Mouse (Mus musculus): Measurements from ENCODE around the gene Rab3c. TPM values are rescaled to one million over a fixed set of nuclear protein-coding genes. Genes with fewer than 3 reads are reported as not detected.

The Rab3c gene
- total RNA-seq, 4 experiments from 2014 or later = 164 to 218 (median 172) TPM

DNA sequence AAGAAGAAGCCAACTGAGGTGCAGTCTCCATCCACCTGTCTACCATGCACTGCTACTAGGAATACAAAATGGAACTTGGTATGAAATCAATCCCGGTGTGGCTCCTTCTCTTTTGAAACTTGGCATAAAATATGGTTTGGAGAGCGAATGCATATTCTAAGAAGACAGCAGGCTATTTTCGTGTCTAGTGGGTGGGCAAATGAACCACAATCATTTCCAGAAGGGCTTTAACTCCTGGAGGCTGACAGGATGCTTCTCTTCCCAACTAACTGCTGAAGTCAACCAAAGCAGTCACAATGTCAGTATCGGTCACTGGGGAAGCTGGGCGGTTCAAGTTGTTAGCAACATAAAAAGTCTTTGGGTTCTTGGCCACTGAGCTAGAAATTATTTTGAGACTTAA lies 81.9 kb downstream of the Rab3c start:
- no peak for DNase-seq (ENCODE audit: low spot score in 2 of 2)

DNA sequence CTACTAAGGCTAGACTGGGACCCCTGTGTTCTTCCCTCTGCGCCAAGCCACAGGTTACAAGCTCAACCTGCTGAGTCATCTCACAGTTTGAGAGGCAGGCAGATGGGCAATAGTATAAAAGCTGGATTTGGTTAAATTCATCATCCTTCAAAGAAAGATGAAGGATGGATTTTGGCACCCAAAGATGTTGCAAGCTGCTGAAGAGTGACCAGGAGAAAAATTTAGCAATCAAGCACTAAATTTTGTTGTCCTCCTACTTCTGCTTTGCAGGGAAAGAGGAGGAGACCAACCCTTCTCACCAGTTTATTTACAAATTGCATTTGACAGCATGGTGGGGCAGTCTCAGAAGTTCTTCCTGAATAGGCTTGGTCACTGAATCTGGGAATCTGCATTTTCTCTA lies 90.8 kb downstream of the Rab3c start:
- DNase-seq (ENCODE audit: low spot score in 2 of 2) = no peak

GRCm38 (mm10) chr13:110184963-110185685 lies 95.7 kb downstream of the Rab3c start:
- DNase-seq (ENCODE audit: low spot score in 2 of 2) = no peak

GRCm38 (mm10) chr13:110175651-110176050 lies 105.1 kb downstream of the Rab3c start:
- no peak for DNase-seq (ENCODE audit: low spot score in 2 of 2)

- no peak for DNase-seq (ENCODE audit: low spot score in 2 of 2)
Observed at GRCm38 (mm10) chr13:110169669-110170068, 111.1 kb downstream of the Rab3c start.

- DNase-seq (ENCODE audit: low spot score in 2 of 2) = no peak
Observed at GRCm38 (mm10) chr13:110169152-110169551, 111.6 kb downstream of the Rab3c start.

GRCm38 (mm10) chr13:110168570-110168969 lies 112.2 kb downstream of the Rab3c start:
- DNase-seq (ENCODE audit: low spot score in 2 of 2) = no peak

DNA sequence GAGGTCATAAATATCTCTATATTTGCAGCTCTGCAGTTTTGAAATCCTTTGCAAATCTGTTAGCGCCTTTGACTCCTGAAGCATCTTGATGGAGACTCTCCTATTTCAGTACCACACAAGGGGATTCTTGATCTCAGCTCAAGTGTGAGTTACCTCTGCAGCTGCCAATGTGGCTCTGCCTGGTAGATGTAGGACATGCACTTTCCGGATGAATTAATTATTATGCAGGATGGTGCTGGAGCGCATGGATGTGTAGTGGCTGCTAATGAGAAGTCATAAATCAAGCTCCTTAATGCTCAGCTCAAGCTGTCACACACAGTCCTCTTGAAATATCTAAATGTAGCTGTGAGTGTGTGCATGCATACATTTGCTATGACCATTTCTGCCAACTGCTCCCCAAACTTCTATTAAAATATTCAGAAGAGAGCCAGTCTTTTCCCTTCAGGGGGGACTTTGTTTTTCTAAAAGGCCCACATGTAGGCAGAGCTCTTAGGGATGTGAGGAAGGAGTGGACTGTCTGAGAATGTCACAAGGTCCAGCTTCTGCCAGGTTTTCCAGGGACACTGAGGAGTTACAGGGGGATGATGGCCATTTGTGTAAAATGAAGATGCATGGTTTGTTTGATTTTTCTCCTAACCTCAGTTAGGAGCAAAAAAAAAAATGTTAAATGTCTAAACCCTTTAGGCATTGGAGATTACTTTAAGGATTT lies 114.0 kb downstream of the Rab3c start:
- no peak for DNase-seq (ENCODE audit: low spot score in 2 of 2)

GRCm38 (mm10) chr13:110159980-110160379 lies 120.8 kb downstream of the Rab3c start:
- no peak for DNase-seq (ENCODE audit: low spot score in 2 of 2)

DNA sequence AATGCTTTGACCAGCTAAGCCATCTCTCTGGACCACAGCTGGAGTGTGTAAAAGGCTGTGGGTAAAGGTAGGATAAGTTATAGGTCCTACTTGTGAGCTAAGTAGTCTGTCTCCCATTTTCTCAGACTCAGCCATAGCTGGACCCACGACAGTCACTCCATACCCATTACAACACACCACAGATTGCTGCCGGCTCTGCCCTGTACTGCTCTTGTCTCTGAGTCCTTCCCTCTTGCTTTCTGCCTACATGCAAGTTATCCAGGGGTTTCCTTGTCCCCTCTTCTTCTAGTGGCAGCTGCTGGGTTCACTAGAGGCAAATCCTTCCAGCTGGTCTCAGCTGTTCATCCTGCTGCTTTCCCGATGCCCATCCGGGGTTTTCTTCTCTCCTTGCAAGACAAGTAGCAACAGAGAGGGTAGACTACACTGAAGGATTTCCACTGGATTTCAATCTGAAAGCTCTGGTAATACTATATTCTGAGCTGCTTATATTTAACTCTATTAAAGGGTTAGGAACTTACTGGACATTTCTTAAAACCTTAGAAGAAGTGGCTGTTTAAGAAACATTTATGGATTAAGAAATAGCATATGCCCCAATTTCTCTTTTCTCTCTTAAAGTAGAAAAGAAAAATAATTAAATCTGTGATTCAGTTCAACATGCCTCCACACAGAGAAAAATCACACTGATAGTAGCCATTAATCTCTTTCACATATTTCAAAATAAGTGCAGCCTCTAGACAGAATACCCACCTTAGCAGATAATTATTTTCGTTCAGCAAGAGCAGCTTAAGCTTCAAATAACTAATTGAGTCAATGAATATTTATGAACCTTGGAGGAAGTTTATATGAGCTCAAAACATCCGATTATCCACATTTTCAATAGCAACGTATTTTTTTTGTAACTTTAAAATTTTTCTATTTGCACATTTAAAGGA lies 121.9 kb downstream of the Rab3c start:
- DNase-seq (ENCODE audit: low spot score in 2 of 2) = no peak

DNA sequence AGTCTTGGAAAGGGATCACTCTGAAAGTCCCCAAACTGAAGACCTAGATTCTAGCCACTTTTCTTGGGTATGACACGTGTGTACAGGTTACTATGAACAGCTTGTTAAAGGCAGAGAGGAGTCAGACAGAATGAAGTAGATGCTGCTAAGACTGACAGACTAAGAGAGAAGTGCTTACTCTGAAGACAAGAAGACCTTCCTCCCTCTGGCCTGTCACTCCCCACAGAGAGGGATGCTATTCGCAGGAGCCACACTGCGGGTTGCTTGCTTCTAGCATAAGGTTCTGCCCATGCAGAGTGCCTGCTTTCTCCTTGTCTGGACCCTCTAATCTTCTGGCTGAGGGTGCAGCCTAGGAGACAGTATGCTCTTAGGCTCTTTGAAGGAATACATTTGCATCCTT lies 135.3 kb downstream of the Rab3c start:
- no peak for DNase-seq (ENCODE audit: low spot score in 2 of 2)

- no peak for DNase-seq (ENCODE audit: low spot score in 2 of 2)
Observed at GRCm38 (mm10) chr13:110145019-110145418, 135.8 kb downstream of the Rab3c start.

DNA sequence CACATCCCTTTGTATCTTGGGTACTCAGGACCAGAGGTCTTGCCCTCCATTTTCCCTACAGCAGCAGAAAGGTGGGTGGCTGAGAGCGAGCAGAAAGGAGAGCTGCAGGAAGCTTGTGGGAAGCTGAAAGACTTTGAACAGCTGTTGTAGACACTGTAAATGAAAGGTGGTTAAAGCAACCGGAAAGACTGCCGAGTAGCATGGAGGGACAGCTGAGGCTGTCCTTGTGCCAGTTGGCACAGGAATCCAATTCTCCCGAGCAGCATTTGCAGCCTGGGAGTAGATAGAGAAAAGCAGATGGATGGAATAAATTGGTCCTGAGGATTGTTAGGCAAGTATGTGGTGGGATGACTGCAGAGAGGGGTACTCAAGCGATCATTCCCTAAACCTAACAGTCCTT lies 141.5 kb downstream of the Rab3c start:
- DNase-seq (ENCODE audit: low spot score in 2 of 2) = peak; percentile 60 to 62

DNA sequence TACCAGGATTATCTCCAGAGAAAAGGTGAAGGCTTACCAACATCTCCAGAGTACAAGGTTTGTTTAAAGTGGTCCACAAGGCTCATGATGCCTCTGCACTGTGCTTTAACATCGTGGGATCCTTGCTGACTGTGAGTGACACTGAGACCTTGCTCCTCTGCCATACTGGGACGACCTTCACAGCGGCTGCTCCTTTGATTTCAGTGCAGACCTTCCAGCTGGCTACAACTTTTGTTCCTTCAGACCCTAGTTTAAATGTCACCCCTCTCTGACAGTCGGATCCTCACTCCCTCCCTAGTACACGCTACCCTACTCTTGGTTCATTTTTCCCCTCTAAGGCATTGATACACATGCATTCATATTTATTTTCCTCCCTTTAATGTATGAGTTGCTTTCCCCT lies 142.2 kb downstream of the Rab3c start:
- DNase-seq (ENCODE audit: low spot score in 2 of 2) = no peak

DNA sequence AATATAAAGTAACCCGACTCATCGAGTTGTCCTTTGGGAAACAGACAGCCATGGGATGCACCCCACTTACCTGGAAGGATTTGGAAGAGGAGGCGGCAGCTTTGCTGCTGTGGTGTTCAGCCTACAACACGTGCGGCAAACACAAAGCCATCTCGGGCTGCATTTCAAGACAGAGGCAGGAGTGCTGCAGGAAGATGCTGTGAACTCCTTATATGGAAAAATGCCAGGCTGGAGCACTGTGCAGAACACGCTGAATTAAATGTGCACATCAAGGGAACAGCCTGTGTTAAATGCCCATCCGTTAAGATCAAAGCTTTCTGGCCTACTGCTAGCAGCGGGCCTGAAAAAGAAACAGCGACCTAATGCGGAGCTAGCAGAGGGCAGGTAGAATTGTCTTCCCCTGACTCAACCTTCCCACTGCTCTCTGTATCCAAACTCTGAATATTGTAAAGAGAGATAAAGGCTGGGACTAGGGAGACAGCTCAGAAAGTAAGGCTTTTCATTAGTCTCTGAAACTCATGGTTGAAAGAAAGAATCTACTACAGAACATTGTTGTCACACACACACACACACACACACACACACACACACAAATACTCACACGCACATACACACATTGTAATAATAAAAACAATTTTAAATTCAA lies 153.1 kb downstream of the Rab3c start:
- DNase-seq (ENCODE audit: low spot score in 2 of 2) = peak; percentile 24 to 25

DNA sequence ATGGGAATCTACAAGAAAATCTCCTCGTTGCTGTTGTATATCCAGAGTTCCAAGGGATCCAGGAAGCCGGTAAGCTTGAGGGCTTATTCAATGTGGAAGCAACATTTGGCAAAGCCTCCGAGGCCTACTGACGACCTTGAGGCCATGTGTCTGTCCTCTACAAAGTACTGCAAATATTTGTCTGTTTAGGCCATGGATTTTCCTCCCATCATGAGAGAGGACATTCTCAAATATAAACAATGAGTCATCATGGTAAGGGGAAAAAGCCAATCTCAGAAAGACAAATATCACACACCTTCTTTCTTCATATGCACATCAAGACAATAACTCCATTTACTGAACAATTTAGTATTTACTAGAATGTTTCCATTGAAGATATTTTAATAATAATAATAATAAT lies 158.0 kb downstream of the Rab3c start:
- no peak for DNase-seq (ENCODE audit: low spot score in 2 of 2)

DNA sequence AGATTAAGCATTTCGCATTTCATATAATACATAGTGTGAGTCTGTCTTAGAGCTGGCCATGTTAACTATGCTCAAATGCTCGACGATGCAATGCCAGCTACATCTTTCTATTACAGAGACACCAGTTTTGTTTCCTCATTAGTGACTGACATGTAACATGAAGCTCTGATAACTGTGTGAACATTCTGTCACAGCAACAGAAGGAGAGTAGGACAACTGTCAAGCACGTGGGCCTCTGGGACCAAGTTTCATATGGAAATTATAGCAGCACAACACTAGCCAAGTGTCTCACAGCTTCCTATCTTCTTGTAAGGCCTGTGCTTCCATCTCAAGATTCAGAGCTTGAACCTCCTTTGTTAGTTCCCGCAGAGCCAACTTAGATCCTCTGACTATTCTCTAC lies 163.9 kb downstream of the Rab3c start:
- DNase-seq (ENCODE audit: low spot score in 2 of 2) = peak; percentile 9 to 43

DNA sequence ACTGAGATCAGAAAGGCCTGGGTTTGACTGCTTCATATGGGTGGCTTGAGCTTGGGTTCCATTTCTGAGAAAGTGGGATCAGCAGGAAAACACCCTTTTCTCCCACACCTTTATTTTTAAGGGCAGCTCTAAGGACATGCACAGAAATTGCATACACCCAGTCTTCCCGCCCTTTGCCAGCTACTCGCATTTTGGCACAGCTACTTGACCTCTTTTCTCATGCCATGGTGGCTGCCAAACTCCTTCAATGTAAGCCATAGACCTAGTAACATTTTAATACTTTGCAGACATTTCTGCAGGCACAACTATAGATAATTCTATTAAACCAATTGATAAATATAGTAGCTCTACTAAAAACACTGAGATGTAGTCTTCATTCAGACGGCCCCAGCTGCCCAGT lies 164.5 kb downstream of the Rab3c start:
- DNase-seq (ENCODE audit: low spot score in 2 of 2) = no peak

DNA sequence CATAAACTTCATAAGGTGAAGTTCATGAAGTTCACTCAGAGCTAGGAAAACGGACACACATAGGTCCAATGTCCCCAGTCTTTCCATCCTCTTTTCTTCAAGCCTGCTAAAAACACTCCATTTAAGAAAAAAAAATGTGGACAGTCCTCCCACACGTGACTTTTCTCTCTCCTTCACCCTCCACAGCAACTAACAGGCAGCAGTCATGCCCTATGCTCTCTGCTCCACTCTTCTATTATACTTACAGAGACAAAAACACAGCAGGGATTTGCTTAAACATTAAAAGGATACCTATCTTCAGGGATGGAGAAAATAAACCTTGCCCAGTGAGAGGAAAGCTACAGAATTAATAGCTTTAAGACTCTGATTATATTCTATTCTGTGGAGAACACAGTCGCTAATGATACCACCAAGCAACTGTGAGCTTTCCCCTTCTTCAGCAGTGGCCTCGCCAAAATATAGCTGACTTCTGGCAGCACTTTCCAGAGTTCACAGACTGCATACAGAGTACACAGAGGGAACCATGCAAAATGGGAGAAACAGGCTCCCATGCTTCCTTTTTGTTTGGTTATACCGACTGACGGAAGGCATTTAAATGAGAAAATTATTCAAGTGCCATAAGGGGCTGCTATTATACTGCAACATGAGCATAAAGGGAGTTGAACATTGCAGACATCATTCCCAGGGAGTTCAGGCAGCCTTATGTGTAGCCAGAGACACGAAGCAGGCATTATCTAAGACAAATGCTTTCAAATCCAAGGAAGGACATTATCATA lies 165.7 kb downstream of the Rab3c start:
- no peak for DNase-seq (ENCODE audit: low spot score in 2 of 2)

DNA sequence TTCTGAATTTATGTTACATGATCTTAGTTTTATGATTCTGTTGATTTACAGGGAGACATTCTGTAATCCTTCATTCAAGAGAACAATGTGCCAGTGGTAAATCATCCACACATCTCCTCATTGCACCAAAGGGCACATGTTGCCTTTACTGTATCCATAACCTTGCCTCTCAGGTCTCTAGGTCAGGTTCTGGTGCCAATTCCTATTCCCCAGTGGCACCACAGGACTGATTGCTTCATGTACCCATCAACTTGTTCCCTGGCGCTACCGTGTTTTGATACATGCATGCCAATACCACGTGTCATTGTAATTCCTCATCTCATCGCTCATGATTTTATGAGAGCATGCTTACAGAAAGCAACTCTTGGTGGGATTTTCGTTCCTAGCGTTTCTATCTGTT lies 167.1 kb downstream of the Rab3c start:
- DNase-seq (ENCODE audit: low spot score in 2 of 2) = no peak

Measured in layer of hippocampus, adult 8-10 months (tissue).